Mouse (Mus musculus) layer of hippocampus, postnatal 14 days (tissue): ENCODE results near the gene Fcho2. TPM values are rescaled to one million over a fixed set of nuclear protein-coding genes. Genes with fewer than 3 reads are reported as not detected.

Source experiments
- DNase-seq, 2 experiments: peaks; one replicate each; pipeline ENCODE4 v3.0.0; 2021 to 2022; ENCODE audit warnings: low spot score in 2 of 2, mixed read lengths in 1 of 2
- total RNA-seq, 2 experiments: library from RNA; stranded (reverse); gene quantifications; 2 replicates each; pipeline ENCODE4 v1.2.3; 2021

Fcho2 gene
- total RNA-seq, 2 experiments from 2014 or later: 36.1 to 36.8 TPM

GRCm38 (mm10) chr13:98809087-98809486 lies 6.2 kb downstream of the Fcho2 start:
- DNase-seq: no peak

DNA sequence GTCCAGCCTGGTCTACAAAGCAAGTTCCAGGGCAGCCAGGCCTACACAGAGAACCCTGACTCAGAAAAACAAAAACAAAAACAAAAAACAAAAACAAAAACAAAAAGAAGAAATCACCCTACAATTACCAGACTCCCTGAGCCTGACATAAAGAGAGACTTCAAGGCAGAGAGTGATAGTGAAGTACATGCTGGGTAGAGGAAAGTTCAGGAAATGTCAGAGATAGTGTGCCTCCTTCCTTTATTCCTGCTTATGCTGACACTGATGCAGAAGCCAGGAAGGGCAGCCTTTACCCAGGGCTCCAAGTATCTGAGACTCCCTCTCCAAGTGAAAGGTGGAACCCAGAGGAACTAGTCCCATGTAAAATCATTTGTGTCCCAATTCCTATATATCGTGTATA lies 10.8 kb downstream of the Fcho2 start:
- no peak for DNase-seq

GRCm38 (mm10) chr13:98803699-98804098 lies 11.6 kb downstream of the Fcho2 start:
- DNase-seq: no peak

- DNase-seq: no peak
Measured at GRCm38 (mm10) chr13:98802957-98803356, 12.3 kb downstream of the Fcho2 start.

DNA sequence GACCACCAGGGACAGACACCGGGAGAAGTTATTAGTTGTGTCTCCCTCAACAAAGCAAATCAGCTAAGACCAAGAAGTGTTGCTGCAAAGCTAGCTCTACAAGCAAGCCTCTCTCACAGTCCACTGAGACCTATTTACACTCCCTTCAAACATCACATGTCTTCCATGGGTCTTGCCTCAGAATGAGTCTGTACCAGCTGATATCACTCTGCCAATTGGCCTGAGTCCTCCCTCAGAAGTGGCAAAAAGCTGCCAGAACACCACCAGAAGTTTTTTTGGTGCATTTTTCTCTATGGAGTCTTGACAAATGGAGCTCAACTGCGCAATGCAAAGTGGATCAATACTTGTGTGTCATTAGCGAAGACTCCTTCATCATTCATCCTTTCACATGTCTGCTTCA lies 19.7 kb downstream of the Fcho2 start:
- no peak for DNase-seq

DNA sequence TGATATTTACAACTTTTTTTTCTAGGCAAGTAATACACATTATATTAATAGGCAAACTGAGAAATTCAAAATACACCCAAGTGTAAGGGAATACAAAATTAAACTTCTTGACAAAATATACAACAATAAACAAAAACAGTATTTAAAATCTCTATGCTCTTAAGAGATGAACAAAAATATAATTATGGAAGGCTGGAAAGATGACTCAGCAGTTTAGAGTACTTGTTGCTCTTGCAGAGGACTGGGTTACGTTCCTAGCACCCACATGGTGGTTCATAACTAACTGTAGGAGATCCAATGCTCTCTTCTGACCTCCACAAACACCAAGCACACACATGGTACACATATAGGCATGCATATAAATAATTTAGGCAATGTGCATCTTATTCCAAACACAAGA lies 22.4 kb downstream of the Fcho2 start:
- DNase-seq: no peak

DNA sequence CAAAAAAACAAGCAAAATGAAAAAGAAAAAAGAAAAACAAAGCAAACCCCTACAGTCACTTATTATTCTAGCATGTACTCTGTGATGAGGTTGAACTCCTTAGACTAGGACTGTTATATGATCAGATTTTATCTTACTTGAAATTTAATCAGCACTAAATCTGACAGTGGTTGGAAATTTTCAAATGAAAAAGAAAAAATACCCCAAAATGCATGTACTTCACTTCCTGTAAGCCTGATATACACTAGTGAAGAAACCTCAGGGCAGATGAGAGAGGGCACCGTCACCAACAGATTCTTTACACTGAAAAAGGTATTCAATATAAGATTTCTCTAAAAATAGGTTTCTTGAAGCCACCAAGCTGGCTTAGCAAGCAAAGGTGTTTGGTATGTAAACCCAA lies 23.6 kb downstream of the Fcho2 start:
- DNase-seq: no peak

DNA sequence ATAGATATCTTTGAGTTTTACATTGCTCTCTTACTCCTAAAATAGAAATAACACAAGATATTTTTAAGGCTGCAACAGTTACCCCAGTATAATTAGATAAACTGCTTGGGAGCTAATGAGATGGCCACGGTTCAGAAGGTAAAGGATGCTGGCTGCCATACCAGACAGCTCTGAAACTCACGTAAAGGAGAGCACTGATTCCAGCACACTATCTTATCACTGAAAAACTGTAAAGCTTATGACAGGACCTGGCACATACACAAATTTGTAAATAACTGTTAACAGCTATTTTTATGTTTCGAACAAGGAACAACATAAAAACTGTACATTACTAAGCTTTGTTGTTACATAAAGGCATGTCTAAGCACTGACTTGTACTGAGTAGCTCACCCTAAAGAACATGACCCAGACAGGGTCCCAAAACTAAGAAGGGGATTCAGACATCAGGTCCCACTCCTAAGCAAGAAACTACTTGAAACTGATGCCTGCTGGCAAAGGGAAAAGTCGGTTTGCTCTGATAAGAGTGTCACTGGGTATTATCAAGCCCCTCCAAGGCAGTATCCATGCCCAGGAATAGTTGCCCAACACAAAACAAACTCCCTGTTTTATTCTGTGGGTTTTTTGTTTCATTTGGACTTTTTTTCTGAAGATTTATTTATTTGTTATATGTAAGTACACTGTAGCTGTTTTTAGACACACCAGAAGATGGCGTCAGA lies 28.1 kb downstream of the Fcho2 start:
- no peak for DNase-seq

GRCm38 (mm10) chr13:98777959-98778358 lies 37.3 kb downstream of the Fcho2 start:
- no peak for DNase-seq

DNA sequence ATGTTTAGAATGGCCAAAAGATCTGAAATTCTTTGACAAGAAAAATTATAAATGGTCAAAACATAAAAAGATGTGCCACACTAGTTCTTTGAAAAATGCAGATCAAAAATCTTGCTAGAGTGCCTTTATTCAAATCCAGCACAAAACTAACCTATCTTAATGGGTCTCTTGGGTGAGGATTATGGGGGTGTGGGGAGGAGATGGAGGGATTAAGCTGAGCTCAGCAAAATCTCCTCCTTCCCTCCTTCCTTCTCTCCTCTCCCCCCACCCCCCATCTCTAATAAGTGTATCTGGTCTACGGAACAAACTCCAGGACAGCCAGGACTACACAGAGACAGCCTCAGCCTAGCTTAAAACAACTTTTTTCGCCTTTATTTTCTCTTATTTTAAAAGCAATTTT lies 43.8 kb downstream of the Fcho2 start:
- no peak for DNase-seq

GRCm38 (mm10) chr13:98768329-98768728 lies 46.9 kb downstream of the Fcho2 start:
- peak; percentile 5 to 32 for DNase-seq

GRCm38 (mm10) chr13:98761771-98762170 lies 53.5 kb downstream of the Fcho2 start:
- no peak for DNase-seq

GRCm38 (mm10) chr13:98755886-98756285 lies 59.4 kb downstream of the Fcho2 start:
- DNase-seq: no peak

DNA sequence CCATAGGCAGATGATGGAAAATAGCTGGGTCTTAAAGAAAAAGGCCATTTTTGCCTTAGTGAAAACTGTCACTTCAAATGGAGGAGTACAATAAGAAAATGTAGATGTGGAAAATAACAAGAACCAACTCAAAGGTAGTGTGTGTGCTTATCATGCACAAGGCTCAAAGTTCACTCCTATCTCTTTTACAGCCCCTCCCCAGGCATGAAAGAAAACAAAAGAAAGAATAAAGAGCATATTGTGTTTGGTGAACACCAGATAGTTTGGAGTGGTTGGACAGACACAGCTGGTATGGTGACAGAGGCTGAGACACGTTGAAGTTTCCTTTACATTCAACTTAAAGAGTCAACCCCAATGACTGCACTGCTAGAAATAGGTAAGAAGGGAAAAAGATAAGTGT lies 70.6 kb downstream of the Fcho2 start:
- DNase-seq: no peak

DNA sequence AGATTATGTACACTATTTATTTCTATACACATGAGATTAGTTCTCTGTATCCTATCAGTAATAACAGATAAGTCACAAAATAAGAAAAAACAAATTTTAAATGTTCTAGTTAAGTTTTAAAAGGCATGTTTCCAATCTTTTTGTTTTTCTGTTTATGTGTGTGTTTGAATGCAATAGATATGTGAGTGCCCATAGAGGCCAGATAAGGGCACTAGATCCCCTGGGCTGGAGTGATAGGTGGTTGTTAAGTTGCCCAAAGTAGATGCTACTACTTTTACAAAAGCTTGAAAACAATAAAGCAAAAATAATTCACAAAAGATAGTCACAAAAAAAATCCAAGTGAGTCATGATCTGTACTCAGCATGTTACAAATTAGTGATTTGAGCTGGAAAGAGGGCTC lies 71.4 kb downstream of the Fcho2 start:
- DNase-seq: no peak

DNA sequence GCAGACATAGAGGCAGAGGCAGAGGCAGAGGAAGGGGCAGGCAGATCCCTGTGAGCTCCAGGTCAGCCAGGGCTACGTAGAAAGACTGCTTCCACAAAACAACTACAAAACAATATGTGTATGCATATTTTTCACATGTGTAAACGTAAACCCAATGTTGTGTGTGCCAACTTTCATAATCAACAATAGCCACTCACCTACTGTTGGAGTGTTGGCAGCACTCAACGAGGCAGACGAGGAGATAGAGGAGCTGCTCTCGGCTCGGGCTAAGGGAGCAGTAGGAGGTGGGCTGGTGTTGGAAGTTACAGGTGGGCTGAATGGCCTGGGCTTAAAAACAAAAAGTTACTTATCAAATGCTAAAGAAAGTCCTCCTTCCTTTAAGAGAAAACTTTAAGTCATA lies 72.0 kb downstream of the Fcho2 start:
- DNase-seq: no peak

GRCm38 (mm10) chr13:98738213-98738612 lies 77.0 kb downstream of the Fcho2 start:
- DNase-seq: no peak

DNA sequence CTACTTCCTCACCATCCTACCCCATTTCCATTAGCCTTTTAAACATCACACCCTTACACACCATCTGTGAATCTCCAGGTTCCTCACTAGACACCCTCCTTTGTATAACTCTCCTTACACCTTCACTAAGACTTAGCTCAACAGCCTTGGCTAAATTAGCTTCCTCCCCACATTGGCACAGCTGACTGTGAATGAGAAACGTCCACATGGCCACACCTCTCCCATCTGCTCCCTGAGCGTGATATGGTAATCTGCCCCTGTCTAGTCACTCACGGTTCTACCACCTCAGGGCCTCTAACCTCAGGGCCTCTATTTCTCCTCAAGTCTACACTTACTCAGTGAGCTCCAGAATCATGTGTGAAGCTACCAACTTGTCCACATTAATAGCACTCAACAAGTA lies 82.0 kb downstream of the Fcho2 start:
- no peak for DNase-seq

- peak in 1 of 2 experiments; percentile 44 for DNase-seq
Measured at GRCm38 (mm10) chr13:98729271-98730062, 85.8 kb downstream of the Fcho2 start.

- DNase-seq: peak in 1 of 2 experiments; percentile 24
Measured at GRCm38 (mm10) chr13:98726494-98726893, 88.8 kb downstream of the Fcho2 start.

DNA sequence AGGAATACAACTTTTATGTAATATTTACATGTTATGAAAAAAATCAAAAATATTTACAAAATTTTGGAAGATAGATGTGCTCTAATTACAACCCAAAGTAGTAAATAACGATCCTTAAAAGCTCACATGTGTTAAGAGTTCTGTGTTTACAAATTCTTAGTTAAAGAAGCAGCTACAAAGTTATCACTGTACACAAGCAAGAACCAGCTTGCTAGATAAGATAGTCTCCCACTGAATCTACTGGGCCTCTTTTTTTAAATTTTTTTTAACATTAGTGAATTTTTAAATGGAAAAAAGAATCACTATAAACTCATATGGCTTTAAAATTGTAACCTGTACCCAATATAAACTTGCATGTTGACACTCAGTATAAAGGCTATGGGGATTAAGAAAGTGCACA lies 91.8 kb downstream of the Fcho2 start:
- DNase-seq: no peak

DNA sequence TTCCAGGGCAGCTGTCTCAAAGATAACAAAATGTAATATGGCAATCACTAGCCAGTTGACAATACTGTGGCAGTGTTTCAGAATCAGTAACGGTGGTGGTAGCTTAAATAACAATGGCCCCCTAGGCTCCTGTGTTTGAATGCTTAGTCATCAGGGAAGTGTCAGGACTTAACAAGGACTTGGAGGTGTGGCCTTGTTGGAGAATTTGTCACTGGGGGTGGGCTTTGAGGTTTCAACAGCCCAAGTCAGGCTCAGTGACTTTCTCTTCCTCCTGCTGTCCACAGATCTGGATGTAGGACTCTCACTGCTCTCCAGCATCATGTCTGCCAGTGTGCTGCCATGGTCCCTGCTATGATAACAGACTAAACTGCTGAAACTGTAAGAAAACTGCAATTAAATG lies 93.0 kb downstream of the Fcho2 start:
- no peak for DNase-seq

DNA sequence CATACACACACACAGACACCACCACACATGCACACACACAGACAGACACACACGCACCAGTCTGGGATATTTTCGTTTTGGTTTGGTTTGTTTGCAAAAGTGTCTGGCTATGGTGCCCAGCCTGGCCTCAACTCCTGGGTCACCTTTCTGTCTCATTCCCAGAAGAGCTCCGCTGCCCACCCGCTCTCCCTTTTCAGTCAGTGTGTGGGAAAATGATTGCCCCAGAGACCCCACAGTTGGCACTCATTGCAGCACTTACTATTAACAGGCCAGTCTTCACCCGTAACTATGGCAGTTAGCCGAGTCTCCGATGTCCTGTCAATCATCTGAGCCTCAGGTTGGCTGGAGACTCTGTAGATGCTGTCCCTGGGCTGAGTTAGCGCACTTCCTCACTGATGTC lies 99.1 kb downstream of the Fcho2 start:
- DNase-seq: no peak
